Mouse (Mus musculus) ES-E14 (cell line): ENCODE measurements at regions not wholly inside any gene's neighbourhood (a gene's known extent, or its start where the extent isn't known, plus 50 kb on each side); places are given as distances from the start of the nearest gene placed in this dataset.

Experiments used
- CHD2 ChIP-seq: IDR thresholded peaks from 2 replicates; pipeline ENCODE4 v1.6.1; 2014; ENCODE audit warnings: mild to moderate bottlenecking, low read depth, low read length, inconsistent platforms
- HCFC1 ChIP-seq: IDR thresholded peaks from 2 replicates; pipeline ENCODE4 v1.6.1; 2012; ENCODE audit warnings: low read length, inconsistent platforms, borderline replicate concordance; ENCODE audit not compliant: insufficient read depth

DNA sequence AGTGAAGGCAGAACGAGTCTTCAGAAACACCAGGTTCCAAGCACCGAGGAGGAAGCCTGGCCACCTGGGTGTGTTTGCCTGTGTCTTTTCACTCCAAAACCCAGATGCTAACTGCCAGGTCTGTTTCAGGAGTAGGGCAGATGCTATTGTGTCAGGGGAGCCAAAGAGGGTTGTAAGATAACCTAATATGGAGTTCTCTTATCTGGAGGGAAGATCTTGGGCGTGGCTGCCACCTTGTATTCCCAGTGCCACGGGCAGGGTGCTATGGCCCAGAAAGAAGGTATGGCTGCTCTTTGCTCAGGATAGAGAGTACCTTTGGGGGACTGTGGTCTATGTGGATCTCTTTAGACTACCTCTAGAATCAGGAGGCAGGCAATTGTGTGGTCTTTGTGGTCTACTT lies 216.0 kb upstream of the Atp5g3 start:
- TF ChIP-seq CHD2 (no peak), HCFC1 (no peak)
